Mouse (Mus musculus) cerebellum, adult 2 months (tissue): ENCODE measurements around the gene Cmtr1. TPM values are rescaled to one million over a fixed set of nuclear protein-coding genes. Genes with fewer than 3 reads are reported as not detected.

Source experiments
- DNase-seq, 2 experiments: peaks; one replicate each; pipeline ENCODE4 v3.0.0; 2021
- H3K27ac ChIP-seq: fragments of 200-500 bp; 2 replicates; pipeline ENCODE4 v1.5.1; 2012; ENCODE audit warnings: low read length, control low read depth, inconsistent platforms; ENCODE audit not compliant: insufficient read depth
- H3K27me3 ChIP-seq: fragments of 200-500 bp; 2 replicates; pipeline ENCODE4 v1.6.1; 2012; ENCODE audit warnings: inconsistent platforms, mild to moderate bottlenecking, low read length, moderate library complexity; ENCODE audit not compliant: control insufficient read depth, insufficient read depth
- H3K4me1 ChIP-seq: fragments of 200-500 bp; 2 replicates; pipeline ENCODE4 v1.6.1; 2011; ENCODE audit warnings: low read length; ENCODE audit not compliant: control insufficient read depth, insufficient read depth
- H3K4me3 ChIP-seq: fragments of 200-500 bp; replicated peaks from 2 replicates; pipeline ENCODE3; 2011; ENCODE audit warnings: mild to moderate bottlenecking, low read depth, low read length, control low read depth; ENCODE audit not compliant: insufficient read depth
- CTCF ChIP-seq: fragments of 200-500 bp; IDR thresholded peaks from 2 replicates; pipeline ENCODE4 v1.5.1; 2011; ENCODE audit warnings: low read depth, mild to moderate bottlenecking, control low read depth, low read length, moderate library complexity, borderline replicate concordance; ENCODE audit not compliant: insufficient read depth
- POLR2A ChIP-seq: fragments of 200-500 bp; IDR thresholded peaks from 2 replicates; pipeline ENCODE4 v1.6.1; 2011; ENCODE audit warnings: low read length, control low read depth, borderline replicate concordance; ENCODE audit not compliant: insufficient read depth
- WGBS: fragments of 180-500 bp; shearing (Covaris S2); methylation state at CpG from one replicate; pipeline ENCODE4 v1.1.7; 2018; 5-methylcytosine and 5-hydroxymethylcytosine counted together
- polyA plus RNA-seq: library from polyadenylated mRNA; depleted of rRNA; stranded (reverse); fragments of >200 nt; gene quantifications from 2 replicates; pipeline ENCODE4 v1.2.3, GENCODE M21; 2012

Cmtr1 gene
- polyA plus RNA-seq, 1 experiment = 96.5 TPM

DNA sequence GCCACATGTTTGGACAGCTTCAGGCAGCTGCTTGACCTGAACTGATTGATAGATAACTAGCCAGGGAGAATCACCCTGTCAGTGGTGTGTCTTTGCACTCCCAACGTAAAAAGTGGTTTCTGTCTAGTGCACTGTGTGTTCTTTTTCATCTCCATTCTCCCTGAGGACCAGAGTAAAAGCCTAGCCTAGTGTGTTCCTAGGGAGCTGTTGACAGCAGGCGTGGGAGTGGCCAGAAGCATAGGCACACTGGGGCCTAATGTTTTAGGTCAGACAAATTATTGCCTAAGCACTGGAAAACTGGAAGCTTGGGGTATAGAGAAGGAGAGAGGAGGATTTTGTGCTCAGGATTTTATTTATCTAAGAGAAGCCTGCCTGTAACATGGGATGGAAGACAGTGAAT, 22.7 kb downstream of the Cmtr1 start:
- DNase-seq = no peak
- H3K27me3 ChIP-seq = no peaks in the 10 kb centered on the region
- WGBS = 63% methylated on average over 2 of the region's 2 CpGs
- no peak overlapping the region for H3K27ac ChIP-seq
- H3K4me3 ChIP-seq = no peak overlapping the region
- TF ChIP-seq POLR2A (no peak), CTCF (no peak)
- peaks cover 37% of the 10 kb centered on the region for H3K4me1 ChIP-seq

DNA sequence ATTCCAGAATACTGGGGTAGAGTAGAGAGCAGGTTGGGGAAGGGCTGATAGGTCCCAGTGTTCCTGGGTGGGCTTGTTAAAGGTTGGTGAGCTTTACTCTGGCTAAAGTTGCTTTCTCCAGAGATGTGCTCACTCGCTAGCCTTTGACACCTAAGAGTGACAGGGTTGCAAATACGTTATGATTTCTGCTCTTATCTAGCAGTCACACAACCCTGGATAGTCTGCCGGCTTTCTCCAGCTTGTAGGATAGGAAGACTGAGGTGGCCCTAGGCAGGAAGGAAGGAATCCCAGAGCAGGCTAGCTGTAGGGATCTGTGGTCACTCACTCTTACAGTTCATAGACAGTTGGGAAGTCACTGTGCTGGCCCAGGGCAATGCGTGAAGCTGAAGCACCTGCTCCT, 23.9 kb downstream of the Cmtr1 start:
- Histone ChIP-seq H3K27me3 (no peaks in the 10 kb centered on the region), H3K27ac (no peak overlapping the region), H3K4me3 (no peak overlapping the region), H3K4me1 (peaks cover 30% of the 10 kb centered on the region)
- TF ChIP-seq POLR2A (no peak), CTCF (no peak)
- 100% methylated on average over 4 of the region's 4 CpGs for WGBS
- DNase-seq = no peak

DNA sequence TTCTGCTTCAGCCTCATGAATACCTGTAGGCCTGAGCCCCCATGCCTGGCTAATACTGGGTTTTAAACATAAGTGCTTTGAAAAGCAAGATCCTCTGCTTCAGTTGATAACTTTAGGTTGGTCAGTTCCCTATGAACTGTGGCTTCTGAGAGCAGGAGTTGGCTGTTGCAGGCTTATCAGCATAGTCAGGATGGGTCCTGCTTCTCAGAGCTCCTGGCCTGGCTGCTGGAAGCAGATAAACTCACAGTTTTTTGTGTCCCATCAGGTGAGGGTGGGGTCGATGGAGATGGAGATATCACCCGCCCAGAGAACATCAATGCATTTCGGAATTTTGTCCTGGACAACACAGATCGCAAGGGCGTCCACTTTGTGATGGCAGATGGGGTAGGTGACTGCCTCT, 26.4 kb downstream of the Cmtr1 start:
- WGBS = 93% methylated on average over 5 of the region's 5 CpGs
- H3K4me1 ChIP-seq = peaks cover 22% of the 10 kb centered on the region
- DNase-seq = no peak
- H3K27ac ChIP-seq = no peak overlapping the region
- TF ChIP-seq POLR2A (no peak), CTCF (no peak)
- H3K27me3 ChIP-seq = no peaks in the 10 kb centered on the region
- H3K4me3 ChIP-seq = no peak overlapping the region

DNA sequence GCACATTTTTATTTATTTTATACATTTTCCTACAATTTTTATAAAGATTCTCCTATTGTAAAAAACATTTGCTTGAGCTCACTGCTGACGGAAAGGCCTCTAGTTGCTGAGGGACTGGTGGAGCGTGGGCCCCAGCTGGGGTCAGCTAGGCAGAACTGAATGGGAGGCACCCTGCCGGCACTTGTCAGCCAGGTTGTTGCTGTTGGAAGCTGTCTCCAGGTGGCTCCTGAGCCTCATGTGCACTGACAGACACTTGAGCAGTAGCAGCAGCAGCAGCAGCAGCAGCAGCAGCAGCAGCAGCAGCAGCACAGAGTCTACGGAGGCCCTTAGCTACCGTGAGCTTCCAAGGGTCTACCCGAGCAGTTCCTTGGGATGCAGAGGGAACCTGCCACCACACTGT, 27.0 kb downstream of the Cmtr1 start:
- no peak for TF ChIP-seq CTCF
- no peak for TF ChIP-seq POLR2A
- Histone ChIP-seq H3K4me3 (no peak overlapping the region), H3K27me3 (no peaks in the 10 kb centered on the region)

DNA sequence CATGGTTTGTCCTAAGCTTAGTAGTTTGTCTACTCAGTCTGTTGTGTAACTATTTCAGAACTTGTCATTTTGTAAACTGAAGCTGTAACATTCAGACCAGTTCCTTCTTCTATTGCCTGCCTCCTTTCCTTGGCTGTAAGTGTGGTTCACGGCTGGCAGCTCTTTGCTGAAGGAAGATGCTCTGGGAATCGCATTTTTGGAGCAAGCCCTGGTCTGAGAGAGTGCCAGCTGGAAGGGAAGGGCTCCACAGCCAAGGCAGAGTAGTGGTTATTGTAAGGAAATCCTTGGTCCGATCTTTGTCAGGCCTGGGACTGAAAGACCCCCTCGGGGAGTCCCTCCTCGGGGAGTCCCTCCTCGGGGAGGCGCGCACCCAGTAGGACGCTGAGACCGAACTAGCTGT, 28.2 kb downstream of the Cmtr1 start:
- Histone ChIP-seq H3K4me1 (peaks cover 12% of the 10 kb centered on the region), H3K27ac (no peak overlapping the region), H3K4me3 (no peak overlapping the region), H3K27me3 (no peaks in the 10 kb centered on the region)
- no peak for TF ChIP-seq CTCF
- TF ChIP-seq POLR2A = no peak
- 26% methylated on average over 10 of the region's 10 CpGs for WGBS
- DNase-seq = peak; percentile 74 to 83

More for the DNA sequence above, 27.0 kb downstream of the Cmtr1 start:
- no peak for DNase-seq
- H3K27ac ChIP-seq = no peak overlapping the region
- 63% methylated on average over 6 of the region's 6 CpGs for WGBS
- H3K4me1 ChIP-seq = peaks cover 19% of the 10 kb centered on the region

DNA sequence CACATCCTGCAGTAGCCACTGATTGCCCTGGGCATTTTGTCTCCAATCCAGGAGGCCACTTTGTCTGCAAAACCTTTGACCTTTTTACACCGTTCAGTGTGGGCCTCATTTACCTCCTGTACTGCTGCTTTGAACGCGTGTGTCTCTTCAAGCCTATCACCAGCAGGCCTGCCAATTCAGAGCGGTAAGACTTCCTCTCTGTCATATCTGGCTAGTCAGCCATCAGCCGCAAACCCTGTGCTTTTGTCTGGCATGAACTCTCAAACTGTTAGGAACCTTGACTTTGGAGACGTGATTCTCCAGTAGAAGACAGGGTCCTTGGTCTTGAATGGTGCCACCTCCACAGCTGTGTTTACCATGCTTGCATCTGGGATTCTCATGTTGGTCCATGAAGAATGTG, 29.9 kb downstream of the Cmtr1 start:
- DNase-seq = no peak
- H3K4me3 ChIP-seq = no peak overlapping the region
- H3K4me1 ChIP-seq = peaks cover 12% of the 10 kb centered on the region
- no peak overlapping the region for H3K27ac ChIP-seq
- TF ChIP-seq CTCF = no peak
- TF ChIP-seq POLR2A = no peak
- H3K27me3 ChIP-seq = no peaks in the 10 kb centered on the region
- WGBS = 72% methylated on average over 6 of the region's 6 CpGs

DNA sequence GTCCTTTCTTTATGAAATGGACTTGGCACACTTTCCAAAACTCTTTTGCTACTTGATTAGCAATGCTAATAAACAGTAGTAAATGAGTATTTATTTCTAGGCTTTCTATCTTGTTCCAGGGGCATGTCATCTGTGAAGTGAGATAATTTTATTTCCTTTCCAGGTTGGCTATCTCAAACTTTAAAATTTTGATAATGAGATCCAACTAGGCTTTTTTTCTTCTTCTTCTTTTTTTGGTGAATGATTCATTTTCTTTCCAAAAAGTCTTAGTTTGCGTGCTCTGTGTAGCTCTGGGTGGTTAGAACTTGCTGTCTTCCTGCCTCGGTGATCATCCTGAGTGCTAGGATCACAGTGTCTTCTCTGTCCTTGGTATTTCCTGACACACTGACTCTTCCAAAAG, 32.4 kb downstream of the Cmtr1 start:
- Histone ChIP-seq H3K4me1 (peaks cover 9% of the 10 kb centered on the region), H3K27me3 (no peaks in the 10 kb centered on the region), H3K4me3 (no peak overlapping the region), H3K27ac (no peak overlapping the region)
- TF ChIP-seq POLR2A = no peak
- TF ChIP-seq CTCF = no peak
- WGBS = 99% methylated on average over 2 of the region's 2 CpGs
- no peak for DNase-seq

DNA sequence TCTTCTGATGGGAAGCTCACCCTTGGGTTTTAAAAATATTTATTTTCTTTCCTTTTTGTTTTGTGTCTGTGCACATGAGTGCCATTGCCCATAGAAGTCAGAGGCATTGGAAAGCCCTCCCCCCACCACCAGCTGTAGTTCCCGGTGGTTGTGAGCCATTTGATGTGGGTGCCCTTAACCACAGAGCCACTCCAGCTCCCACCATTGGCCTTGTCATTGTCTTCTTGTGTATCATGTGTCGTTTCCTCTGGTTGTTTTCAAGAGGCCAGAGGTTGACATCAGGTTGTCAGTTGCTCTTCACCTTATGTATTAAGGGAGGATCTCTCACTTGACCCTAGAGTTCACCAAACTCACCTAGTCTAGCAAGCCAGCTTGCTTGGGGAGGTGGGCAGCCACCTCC, 33.2 kb downstream of the Cmtr1 start:
- H3K4me3 ChIP-seq = no peak overlapping the region
- H3K27me3 ChIP-seq = no peaks in the 10 kb centered on the region
- 79% methylated on average over 2 of the region's 2 CpGs for WGBS

DNA sequence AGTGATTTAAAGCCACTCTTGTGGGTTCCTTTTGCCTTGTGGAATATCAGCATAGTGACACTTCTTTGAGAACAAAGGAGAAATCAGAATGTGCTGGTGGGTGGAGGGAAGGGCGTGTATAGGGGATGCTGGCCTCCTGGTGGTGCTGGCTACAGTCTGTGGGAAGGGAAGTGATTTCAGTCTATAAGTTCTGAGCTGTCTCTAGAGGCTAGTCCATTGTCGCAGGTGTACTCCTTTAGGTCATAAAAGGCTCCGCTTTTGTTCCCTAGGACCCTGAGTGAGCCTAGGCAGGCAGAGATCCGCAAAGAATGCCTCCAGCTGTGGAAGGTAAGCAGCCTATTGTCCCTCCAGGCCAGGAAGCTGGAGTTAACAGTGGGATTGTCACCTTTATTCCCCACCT, 34.1 kb downstream of the Cmtr1 start:
- Histone ChIP-seq H3K27me3 (no peaks in the 10 kb centered on the region), H3K27ac (no peak overlapping the region), H3K4me3 (no peak overlapping the region), H3K4me1 (peaks cover 7% of the 10 kb centered on the region)
- no peak for DNase-seq
- 94% methylated on average over 4 of the region's 4 CpGs for WGBS
- TF ChIP-seq POLR2A = no peak
- no peak for TF ChIP-seq CTCF

More for the DNA sequence above, 33.2 kb downstream of the Cmtr1 start:
- DNase-seq = no peak
- TF ChIP-seq POLR2A (no peak), CTCF (no peak)
- H3K27ac ChIP-seq = no peak overlapping the region
- peaks cover 8% of the 10 kb centered on the region for H3K4me1 ChIP-seq
